Mouse (Mus musculus) neural tube, embryonic 15.5 days (tissue): ENCODE results near the gene Krt19. TPM values are rescaled to one million over a fixed set of nuclear protein-coding genes. Genes with fewer than 3 reads are reported as not detected.

ENCODE experiments used
- ATAC-seq: fragments of 200-750 bp; cut with Nextera tagmentation; 2 replicates; pipeline ENCODE4 v1.8.0; 2017; ENCODE audit warnings: mild to moderate bottlenecking, moderate TSS enrichment, moderate library complexity; ENCODE audit not compliant: low FRiP score
- H3K27ac ChIP-seq: fragments of 300-500 bp; sonication (generic); replicated peaks from 2 replicates; pipeline ENCODE4 v1.5.1; 2015; ENCODE audit warnings: mild to moderate bottlenecking, inconsistent platforms
- H3K27me3 ChIP-seq: fragments of 300-500 bp; sonication (generic); replicated peaks from 2 replicates; pipeline ENCODE4 v1.6.1; 2015; ENCODE audit warnings: inconsistent platforms
- H3K36me3 ChIP-seq: fragments of 300-500 bp; sonication (generic); 2 replicates; pipeline ENCODE4 v1.6.1; 2015; ENCODE audit warnings: inconsistent platforms
- H3K4me1 ChIP-seq: fragments of 300-500 bp; sonication (generic); 2 replicates; pipeline ENCODE4 v1.6.1; 2015; ENCODE audit warnings: inconsistent platforms
- H3K4me2 ChIP-seq: fragments of 300-500 bp; sonication (generic); 2 replicates; pipeline ENCODE4 v1.6.1; 2015; ENCODE audit warnings: inconsistent platforms, mild to moderate bottlenecking, moderate library complexity
- H3K4me3 ChIP-seq: fragments of 300-500 bp; sonication (generic); replicated peaks from 2 replicates; pipeline ENCODE4 v1.5.1; 2015; ENCODE audit warnings: mild to moderate bottlenecking, inconsistent platforms
- H3K9ac ChIP-seq: fragments of 300-500 bp; sonication (generic); replicated peaks from 2 replicates; pipeline ENCODE4 v1.6.1; 2015; ENCODE audit warnings: mild to moderate bottlenecking, inconsistent platforms
- H3K9me3 ChIP-seq: fragments of 300-500 bp; sonication (generic); replicated peaks from 2 replicates; pipeline ENCODE4 v1.6.1; 2016; ENCODE audit warnings: inconsistent platforms
- WGBS: fragments of 180-500 bp; shearing (Covaris S2); methylation state at CpG from one replicate; pipeline ENCODE4 v1.1.7; 2015; ENCODE audit warnings: mixed read lengths; 5-methylcytosine and 5-hydroxymethylcytosine counted together
- polyA plus RNA-seq: library from polyadenylated mRNA; unstranded; fragments of >200 nt; fragmentation: Nextera tagmentation; extraction: Ambion mirVana; gene quantifications from 2 replicates; pipeline ENCODE4 v1.2.1, GENCODE M21; 2015

Krt19 gene
- 4.5 and 57.6 TPM in 2 replicates for polyA plus RNA-seq

- 39% methylated on average over 9 of the region's 9 CpGs for WGBS
- Histone ChIP-seq H3K4me3 (no peak within 1 kb of the TSS), H3K36me3 (no peaks in the 10 kb centered on the region), H3K27ac (no peak within 1 kb of the TSS), H3K4me1 (peaks cover 12% of the 10 kb centered on the region), H3K9ac (no peak within 1 kb of the TSS), H3K4me2 (no peak within 1 kb of the TSS), H3K27me3 (peaks cover 33% of the 10 kb centered on the region), H3K9me3 (no peaks in the 10 kb centered on the region)
- ATAC-seq = no peak
These were observed at the start of gene Krt19 for GRCm38 (mm10) chr11:100148615-100149330. Gene Krt19, minus strand, starts transcription at chr11:100148665.

- ATAC-seq = no peak
- H3K9ac ChIP-seq = no peak within 1 kb of the TSS
- H3K4me3 ChIP-seq = no peak within 1 kb of the TSS
- no peaks in the 10 kb centered on the region for H3K4me1 ChIP-seq
- H3K4me2 ChIP-seq = no peak within 1 kb of the TSS
- no peak within 1 kb of the TSS for H3K27ac ChIP-seq
- WGBS = 45% methylated on average over 9 of the region's 9 CpGs
- no peaks in the 10 kb centered on the region for H3K9me3 ChIP-seq
- H3K27me3 ChIP-seq = no peaks in the 10 kb centered on the region
- H3K36me3 ChIP-seq = no peaks in the 10 kb centered on the region
These were observed 44.5 kb upstream of the Krt19 start, which contains the start of gene Krt9 for GRCm38 (mm10) chr11:100192992-100193391. Gene Krt9, minus strand, starts transcription at chr11:100193246.

GRCm38 (mm10) chr11:100191820-100192219 lies 43.4 kb upstream of the Krt19 start:
- Histone ChIP-seq H3K4me1 (no peaks in the 10 kb centered on the region), H3K9ac (no peak overlapping the region), H3K4me2 (no peak overlapping the region), H3K9me3 (no peaks in the 10 kb centered on the region), H3K27me3 (no peaks in the 10 kb centered on the region), H3K36me3 (no peaks in the 10 kb centered on the region), H3K4me3 (no peak overlapping the region), H3K27ac (no peak overlapping the region)
- WGBS = 100% methylated on average over 3 of the region's 3 CpGs
- ATAC-seq = no peak

GRCm38 (mm10) chr11:100186736-100187135 lies 38.3 kb upstream of the Krt19 start:
- WGBS = 84% methylated on average over 8 of the region's 8 CpGs

GRCm38 (mm10) chr11:100181725-100182124 lies 33.3 kb upstream of the Krt19 start:
- no peak overlapping the region for H3K4me3 ChIP-seq
- H3K36me3 ChIP-seq = no peaks in the 10 kb centered on the region
- no peaks in the 10 kb centered on the region for H3K4me1 ChIP-seq
- no peak for ATAC-seq
- H3K9ac ChIP-seq = no peak overlapping the region
- WGBS = 82% methylated on average over 7 of the region's 7 CpGs
- H3K27me3 ChIP-seq = no peaks in the 10 kb centered on the region
- H3K9me3 ChIP-seq = no peaks in the 10 kb centered on the region
- no peak overlapping the region for H3K4me2 ChIP-seq
- no peak overlapping the region for H3K27ac ChIP-seq

More at GRCm38 (mm10) chr11:100186736-100187135, 38.3 kb upstream of the Krt19 start:
- Histone ChIP-seq H3K9ac (no peak overlapping the region), H3K9me3 (no peaks in the 10 kb centered on the region), H3K4me2 (no peak overlapping the region), H3K27ac (no peak overlapping the region), H3K4me1 (no peaks in the 10 kb centered on the region), H3K36me3 (no peaks in the 10 kb centered on the region), H3K27me3 (no peaks in the 10 kb centered on the region), H3K4me3 (no peak overlapping the region)
- ATAC-seq = no peak

- Histone ChIP-seq H3K27ac (no peak overlapping the region), H3K27me3 (no peaks in the 10 kb centered on the region), H3K36me3 (no peaks in the 10 kb centered on the region), H3K4me2 (no peak overlapping the region), H3K4me3 (no peak overlapping the region), H3K9ac (no peak overlapping the region), H3K9me3 (no peaks in the 10 kb centered on the region), H3K4me1 (no peaks in the 10 kb centered on the region)
- no peak for ATAC-seq
- 82% methylated on average over 3 of the region's 3 CpGs for WGBS
These were observed 30.8 kb upstream of the Krt19 start for GRCm38 (mm10) chr11:100179260-100179659.

GRCm38 (mm10) chr11:100178307-100178706 lies 29.8 kb upstream of the Krt19 start:
- no peak overlapping the region for H3K9ac ChIP-seq
- no peak overlapping the region for H3K4me3 ChIP-seq
- no peak overlapping the region for H3K27ac ChIP-seq
- no peaks in the 10 kb centered on the region for H3K27me3 ChIP-seq
- ATAC-seq = no peak
- no peaks in the 10 kb centered on the region for H3K9me3 ChIP-seq
- no peak overlapping the region for H3K4me2 ChIP-seq
- H3K36me3 ChIP-seq = no peaks in the 10 kb centered on the region
- WGBS = 72% methylated on average over 5 of the region's 5 CpGs
- H3K4me1 ChIP-seq = no peaks in the 10 kb centered on the region

- Histone ChIP-seq H3K4me2 (no peak overlapping the region), H3K27ac (no peak overlapping the region), H3K27me3 (no peaks in the 10 kb centered on the region), H3K4me3 (no peak overlapping the region), H3K4me1 (no peaks in the 10 kb centered on the region), H3K36me3 (no peaks in the 10 kb centered on the region), H3K9ac (no peak overlapping the region), H3K9me3 (no peaks in the 10 kb centered on the region)
- ATAC-seq = no peak
- 56% methylated on average over 9 of the region's 9 CpGs for WGBS
These were observed 28.3 kb upstream of the Krt19 start for GRCm38 (mm10) chr11:100176791-100177190.

- Histone ChIP-seq H3K9me3 (no peaks in the 10 kb centered on the region), H3K9ac (no peak overlapping the region), H3K4me3 (no peak overlapping the region), H3K27ac (no peak overlapping the region), H3K4me2 (no peak overlapping the region), H3K4me1 (peaks cover 3% of the 10 kb centered on the region; the same call in 1 of the 2 replicates), H3K36me3 (no peaks in the 10 kb centered on the region), H3K27me3 (no peaks in the 10 kb centered on the region)
- 34% methylated on average over 14 of the region's 14 CpGs for WGBS
- ATAC-seq = no peak
These were observed 20.6 kb upstream of the Krt19 start for GRCm38 (mm10) chr11:100168765-100169762.

GRCm38 (mm10) chr11:100168071-100168470 lies 19.6 kb upstream of the Krt19 start:
- Histone ChIP-seq H3K36me3 (no peaks in the 10 kb centered on the region), H3K9me3 (no peaks in the 10 kb centered on the region), H3K4me1 (peaks cover 3% of the 10 kb centered on the region; the same call in 1 of the 2 replicates), H3K9ac (no peak overlapping the region), H3K4me3 (no peak overlapping the region), H3K27me3 (no peaks in the 10 kb centered on the region), H3K4me2 (no peak overlapping the region), H3K27ac (no peak overlapping the region)
- no peak for ATAC-seq
- 87% methylated on average over 8 of the region's 8 CpGs for WGBS

- H3K27me3 ChIP-seq = no peaks in the 10 kb centered on the region
- no peak overlapping the region for H3K4me3 ChIP-seq
- 67% methylated on average over 7 of the region's 7 CpGs for WGBS
- H3K9me3 ChIP-seq = no peaks in the 10 kb centered on the region
- peaks cover 3% of the 10 kb centered on the region; the same call in 1 of the 2 replicates for H3K4me1 ChIP-seq
- H3K9ac ChIP-seq = no peak overlapping the region
- no peak for ATAC-seq
- no peak overlapping the region for H3K27ac ChIP-seq
- H3K36me3 ChIP-seq = no peaks in the 10 kb centered on the region
- no peak overlapping the region for H3K4me2 ChIP-seq
These were observed 15.9 kb upstream of the Krt19 start for GRCm38 (mm10) chr11:100164392-100164791.
